Mouse (Mus musculus) midbrain, embryonic 16.5 days (tissue): ENCODE data around the gene Fscn1. TPM values are rescaled to one million over a fixed set of nuclear protein-coding genes. Genes with fewer than 3 reads are reported as not detected.

Experiments
- ATAC-seq: fragments of 200-750 bp; cut with Nextera tagmentation; 2 replicates; pipeline ENCODE4 v1.8.0; 2017; ENCODE audit warnings: moderate TSS enrichment
- H3K27ac ChIP-seq: fragments of 300-500 bp; sonication (generic); 2 replicates; pipeline ENCODE4 v1.5.1; 2014; ENCODE audit warnings: mild to moderate bottlenecking, low read length, mixed read lengths
- H3K27me3 ChIP-seq: fragments of 300-500 bp; sonication (generic); 2 replicates; pipeline ENCODE4 v1.6.1; 2014; ENCODE audit warnings: low read depth, low read length, mixed read lengths; ENCODE audit not compliant: control insufficient read depth, insufficient read depth
- H3K36me3 ChIP-seq: fragments of 300-500 bp; sonication (generic); 2 replicates; pipeline ENCODE4 v1.6.1; 2014; ENCODE audit warnings: mild to moderate bottlenecking, low read length, moderate library complexity, mixed read lengths; ENCODE audit not compliant: control insufficient read depth, insufficient read depth
- H3K4me1 ChIP-seq: fragments of 300-500 bp; sonication (generic); 2 replicates; pipeline ENCODE4 v1.6.1; 2014; ENCODE audit warnings: mild to moderate bottlenecking, low read length, mixed read lengths; ENCODE audit not compliant: control insufficient read depth, insufficient read depth
- H3K4me2 ChIP-seq: fragments of 300-500 bp; sonication (generic); 2 replicates; pipeline ENCODE4 v1.6.1; 2014; ENCODE audit warnings: mild to moderate bottlenecking, low read length, mixed read lengths
- H3K4me3 ChIP-seq: fragments of 300-500 bp; sonication (generic); 2 replicates; pipeline ENCODE4 v1.5.1; 2014; ENCODE audit warnings: low read depth, mild to moderate bottlenecking, low read length, moderate library complexity, mixed read lengths
- H3K9ac ChIP-seq: fragments of 300-500 bp; sonication (generic); 2 replicates; pipeline ENCODE4 v1.6.1; 2014; ENCODE audit warnings: low read depth, low read length, mixed read lengths
- H3K9me3 ChIP-seq: fragments of 300-500 bp; sonication (generic); replicated peaks from 2 replicates; pipeline ENCODE4 v1.6.1; 2014; ENCODE audit warnings: mild to moderate bottlenecking, low read length, mixed read lengths; ENCODE audit not compliant: control insufficient read depth, poor library complexity, severe bottlenecking
- WGBS: fragments of 180-500 bp; shearing (Covaris S2); extraction: QIAGEN DNeasy Blood & Tissue Kit; methylation state at CpG from one replicate; pipeline ENCODE4 v1.1.7; 2014; 5-methylcytosine and 5-hydroxymethylcytosine counted together
- polyA plus RNA-seq: library from polyadenylated mRNA; unstranded; fragments of >200 nt; fragmentation: Nextera tagmentation; extraction: Ambion mirVana; gene quantifications from 2 replicates; pipeline ENCODE4 v1.2.1, GENCODE M21; 2015

The Fscn1 gene
- polyA plus RNA-seq, 1 experiment from 2014 or later: 493 TPM

DNA sequence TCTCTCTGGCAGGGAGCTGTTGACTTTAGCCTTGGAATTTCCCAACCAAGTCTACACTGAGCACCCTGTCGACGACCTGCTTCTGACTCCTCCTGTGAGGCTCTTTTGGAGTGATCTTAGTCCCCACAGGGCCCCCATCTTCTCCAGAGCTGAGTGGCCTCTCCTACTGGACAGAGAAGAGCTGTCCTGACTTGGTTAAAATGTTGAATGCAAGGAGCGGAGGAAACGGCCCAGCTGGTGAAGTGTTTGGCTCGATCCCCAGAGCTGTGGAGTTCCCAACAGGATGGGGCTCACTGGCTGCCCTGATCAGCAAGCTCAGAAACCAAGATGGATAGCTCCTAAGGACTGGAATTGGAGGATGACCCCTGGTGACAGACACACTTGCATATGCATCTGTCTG, 16.4 kb downstream of the Fscn1 start:
- Histone ChIP-seq H3K9me3 (no peaks in the 10 kb centered on the region), H3K9ac (no peak overlapping the region), H3K4me1 (no peaks in the 10 kb centered on the region), H3K36me3 (peaks cover 16% of the 10 kb centered on the region), H3K4me2 (no peak overlapping the region), H3K27me3 (no peaks in the 10 kb centered on the region), H3K27ac (no peak overlapping the region), H3K4me3 (no peak overlapping the region)
- no peak for ATAC-seq
- 65% methylated on average over 5 of the region's 5 CpGs for WGBS

DNA sequence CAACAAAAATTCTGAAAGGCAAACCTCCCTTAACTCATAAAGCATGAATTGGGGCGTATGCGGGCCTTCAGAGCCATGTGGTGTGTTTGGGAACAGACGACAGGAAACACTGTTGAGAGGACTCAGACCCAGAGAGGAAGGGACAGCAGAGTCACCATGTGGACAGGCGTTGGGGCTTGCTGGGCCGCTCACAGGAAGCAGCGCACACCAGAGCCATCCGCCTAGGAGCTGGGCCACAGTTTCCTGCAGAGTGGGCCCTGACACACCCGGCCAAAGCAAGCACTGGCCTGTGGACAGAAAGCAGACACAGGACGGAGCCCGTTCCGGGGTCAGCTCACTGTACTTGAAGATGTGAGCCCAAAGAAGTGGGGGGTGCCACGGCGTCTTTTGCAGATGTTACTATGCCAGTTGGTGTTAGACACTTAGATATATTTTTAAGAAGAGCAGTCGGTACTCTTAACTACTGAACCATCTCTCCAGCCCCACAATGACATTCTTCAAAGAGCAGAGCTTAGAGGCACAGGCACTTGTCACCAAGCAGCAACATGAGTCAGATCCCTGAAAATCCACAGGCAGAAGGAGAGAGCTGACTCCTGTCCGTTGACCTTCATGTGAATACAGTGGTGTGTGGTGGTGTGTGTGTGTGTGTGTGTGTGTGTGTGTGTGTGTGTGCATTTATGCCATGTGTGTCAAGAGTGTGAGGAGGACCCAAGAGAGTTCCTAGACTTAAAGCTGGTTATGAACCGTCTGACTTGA, 22.1 kb downstream of the Fscn1 start:
- H3K27me3 ChIP-seq: no peaks in the 10 kb centered on the region
- no peak overlapping the region for H3K9ac ChIP-seq
- H3K4me3 ChIP-seq: no peak overlapping the region
- no peak overlapping the region for H3K4me2 ChIP-seq
- H3K9me3 ChIP-seq: no peaks in the 10 kb centered on the region
- 82% methylated on average over 16 of the region's 16 CpGs for WGBS
- H3K36me3 ChIP-seq: no peaks in the 10 kb centered on the region
- H3K27ac ChIP-seq: no peak overlapping the region
- no peak for ATAC-seq
- no peaks in the 10 kb centered on the region for H3K4me1 ChIP-seq

DNA sequence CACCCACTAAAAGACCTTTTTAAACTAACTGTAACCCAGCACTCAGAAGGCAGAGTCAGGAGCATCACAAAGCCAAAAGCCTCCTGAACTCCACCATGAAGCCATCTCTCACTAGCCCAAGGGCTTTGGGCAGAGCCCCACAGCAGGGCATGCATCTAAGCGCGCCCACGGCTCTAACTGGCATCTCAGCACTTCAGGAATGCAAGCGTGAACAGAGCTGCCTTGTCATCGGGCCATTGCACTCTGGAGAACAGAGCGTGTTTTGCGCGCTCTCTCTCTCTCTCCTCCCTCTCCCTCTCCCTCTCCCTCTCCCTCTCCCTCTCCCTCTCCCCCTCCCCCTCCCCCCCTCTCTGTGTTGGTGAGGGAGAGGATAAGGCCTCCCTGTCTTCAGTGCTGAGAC, 23.0 kb downstream of the Fscn1 start:
- ATAC-seq: no peak
- H3K4me2 ChIP-seq: no peak overlapping the region
- H3K4me1 ChIP-seq: no peaks in the 10 kb centered on the region
- H3K4me3 ChIP-seq: no peak overlapping the region
- H3K27ac ChIP-seq: no peak overlapping the region
- no peaks in the 10 kb centered on the region for H3K27me3 ChIP-seq
- no peaks in the 10 kb centered on the region for H3K36me3 ChIP-seq
- no peak overlapping the region for H3K9ac ChIP-seq
- H3K9me3 ChIP-seq: no peaks in the 10 kb centered on the region
- 54% methylated on average over 8 of the region's 8 CpGs for WGBS

DNA sequence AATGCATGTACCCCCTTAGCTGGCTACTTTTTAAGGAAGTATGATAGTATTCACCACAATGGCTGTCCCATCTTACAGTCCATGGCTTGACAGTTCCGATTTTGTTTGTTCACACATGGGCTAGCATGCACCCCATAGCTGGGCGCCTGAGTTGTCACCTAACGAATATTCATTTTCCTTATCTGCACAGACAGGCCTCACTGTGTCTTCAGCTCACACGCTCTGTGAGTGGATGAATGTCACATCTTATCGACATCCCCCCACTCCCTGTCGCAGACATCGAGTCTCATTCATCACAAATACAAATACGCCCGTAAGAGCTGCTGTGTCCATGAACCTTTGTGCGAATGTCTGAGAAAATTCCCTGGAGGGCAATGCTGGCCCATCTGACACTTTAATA, 24.1 kb downstream of the Fscn1 start:
- Histone ChIP-seq H3K4me3 (no peak overlapping the region), H3K27ac (no peak overlapping the region), H3K36me3 (no peaks in the 10 kb centered on the region), H3K4me2 (no peak overlapping the region), H3K9ac (no peak overlapping the region), H3K27me3 (no peaks in the 10 kb centered on the region), H3K4me1 (no peaks in the 10 kb centered on the region), H3K9me3 (no peaks in the 10 kb centered on the region)
- whole genome bisulfite sequencing: 67% methylated on average over 10 of the region's 10 CpGs
- no peak for ATAC-seq

DNA sequence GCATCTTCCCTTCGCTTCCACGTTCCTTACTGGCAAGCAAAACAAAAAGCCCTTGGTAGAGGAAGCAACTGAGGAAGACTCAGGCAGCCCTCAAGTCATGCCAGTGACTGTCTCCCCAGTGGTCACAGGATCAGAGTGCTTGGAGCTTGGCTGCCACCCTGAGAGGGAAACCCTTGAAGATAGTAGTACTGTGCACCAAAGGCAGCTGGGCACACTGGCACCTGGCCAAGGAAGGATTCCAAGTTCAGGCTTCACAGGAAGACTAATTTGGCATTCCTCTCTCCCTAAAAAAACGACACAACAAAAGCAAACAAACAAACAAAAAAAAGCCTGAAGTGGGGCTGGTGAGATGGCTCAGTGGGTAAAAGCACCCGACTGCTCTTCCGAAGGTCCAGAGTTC, 28.4 kb downstream of the Fscn1 start:
- no peak overlapping the region for H3K27ac ChIP-seq
- no peak overlapping the region for H3K9ac ChIP-seq
- 78% methylated on average over 5 of the region's 5 CpGs for WGBS
- H3K4me2 ChIP-seq: no peak overlapping the region
- ATAC-seq: no peak
- no peak overlapping the region for H3K4me3 ChIP-seq
- no peaks in the 10 kb centered on the region for H3K4me1 ChIP-seq
- no peaks in the 10 kb centered on the region for H3K9me3 ChIP-seq
- H3K27me3 ChIP-seq: no peaks in the 10 kb centered on the region
- H3K36me3 ChIP-seq: peaks cover 9% of the 10 kb centered on the region

DNA sequence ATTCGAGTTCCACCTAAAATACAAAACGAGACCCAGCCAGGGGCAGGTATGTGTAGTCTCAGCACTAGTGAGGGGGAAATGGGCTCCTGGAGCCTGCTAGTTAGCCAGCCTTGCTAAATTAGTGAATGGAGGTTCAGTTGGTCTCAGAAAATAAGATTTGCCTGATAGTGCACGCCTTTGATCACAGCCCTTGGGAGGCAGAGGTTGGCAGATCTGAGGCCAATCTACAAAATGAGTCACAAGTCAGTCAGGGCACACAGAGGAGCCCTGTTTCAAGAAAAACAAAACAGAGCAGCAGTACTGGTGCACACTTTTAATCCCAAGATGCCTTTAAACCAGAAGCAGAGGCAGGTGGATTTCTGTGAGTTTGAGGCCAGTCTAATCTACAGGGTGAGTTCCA, 29.0 kb downstream of the Fscn1 start:
- Histone ChIP-seq H3K9me3 (no peaks in the 10 kb centered on the region), H3K27me3 (no peaks in the 10 kb centered on the region), H3K4me3 (no peak overlapping the region), H3K27ac (no peak overlapping the region), H3K4me1 (no peaks in the 10 kb centered on the region), H3K9ac (no peak overlapping the region), H3K4me2 (no peak overlapping the region), H3K36me3 (peaks cover 9% of the 10 kb centered on the region)
- no peak for ATAC-seq
- 89% methylated on average over 3 of the region's 3 CpGs for WGBS

DNA sequence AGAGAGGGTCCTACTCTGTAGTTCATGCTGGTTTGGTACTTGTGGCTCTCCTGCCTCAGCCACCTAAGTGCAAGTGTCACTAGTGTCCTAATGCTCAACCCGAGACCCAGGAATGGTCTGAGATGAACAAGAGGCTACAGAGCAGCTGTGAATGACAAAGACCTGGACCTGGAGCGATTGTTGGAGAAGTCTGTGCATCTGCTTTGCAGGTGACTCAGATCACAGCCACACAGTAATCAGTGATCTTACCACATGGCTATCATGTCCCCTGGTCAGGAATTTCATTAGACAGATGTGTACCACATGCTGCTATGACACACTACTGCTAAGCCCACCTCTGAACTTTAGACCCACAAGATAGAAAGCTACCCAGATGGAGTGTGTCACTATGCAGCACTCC, 34.6 kb downstream of the Fscn1 start:
- peaks cover 9% of the 10 kb centered on the region for H3K36me3 ChIP-seq
- H3K9ac ChIP-seq: no peak overlapping the region
- H3K27me3 ChIP-seq: no peaks in the 10 kb centered on the region
- H3K4me2 ChIP-seq: no peak overlapping the region
- no peak for ATAC-seq
- no peaks in the 10 kb centered on the region for H3K4me1 ChIP-seq
- H3K27ac ChIP-seq: no peak overlapping the region
- WGBS: 96% methylated on average over 2 of the region's 2 CpGs
- no peak overlapping the region for H3K4me3 ChIP-seq
- H3K9me3 ChIP-seq: no peaks in the 10 kb centered on the region

DNA sequence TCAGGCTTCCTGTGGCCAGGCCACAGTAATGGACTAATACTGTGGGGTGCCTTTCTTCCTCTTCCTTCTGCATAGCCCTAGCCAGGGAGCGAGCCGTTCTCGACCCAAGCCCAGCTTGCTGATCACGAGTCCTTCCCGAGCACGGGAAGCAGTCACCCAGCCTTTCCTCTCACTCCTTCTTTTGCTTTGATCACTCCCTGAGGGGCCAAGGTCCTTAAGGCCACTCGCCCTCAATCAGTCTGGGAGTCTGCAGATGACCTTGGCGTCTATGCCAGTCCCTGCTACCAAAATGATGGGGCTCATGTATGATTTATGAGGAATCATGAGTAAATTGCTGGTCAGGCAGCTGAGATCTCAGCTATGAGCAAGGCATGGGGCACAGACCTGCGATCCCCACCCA, 37.4 kb downstream of the Fscn1 start:
- Histone ChIP-seq H3K27ac (peak overlapping the region; percentile 14; the same call in 1 of the 2 replicates), H3K9ac (no peak overlapping the region), H3K4me3 (no peak overlapping the region), H3K27me3 (no peaks in the 10 kb centered on the region), H3K36me3 (peaks cover 2% of the 10 kb centered on the region; the same call in 1 of the 2 replicates), H3K4me2 (no peak overlapping the region), H3K4me1 (peaks cover 5% of the 10 kb centered on the region; the same call in 1 of the 2 replicates), H3K9me3 (no peaks in the 10 kb centered on the region)
- no peak for ATAC-seq
- 82% methylated on average over 9 of the region's 9 CpGs for WGBS

DNA sequence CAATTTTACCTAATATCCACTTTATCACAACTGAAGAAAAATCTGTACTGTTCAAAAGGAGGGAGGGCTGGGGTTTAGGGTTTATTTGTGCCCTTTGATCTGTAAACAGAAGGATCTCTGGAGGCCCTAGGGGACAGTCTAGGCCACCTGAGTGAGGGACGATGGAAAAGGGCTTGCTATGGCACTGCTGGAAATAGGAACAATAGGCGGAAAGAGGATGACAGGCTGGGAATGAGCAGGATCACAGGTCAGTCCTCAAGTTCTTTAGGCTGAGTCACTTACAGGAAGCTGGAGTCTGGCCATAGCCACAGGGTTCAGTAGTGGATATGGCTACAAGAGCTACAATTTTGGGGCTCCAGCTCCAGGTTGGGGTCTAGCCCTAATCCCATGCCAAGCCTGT, 38.0 kb downstream of the Fscn1 start:
- H3K9ac ChIP-seq: no peak overlapping the region
- no peak overlapping the region for H3K4me3 ChIP-seq
- H3K36me3 ChIP-seq: no peaks in the 10 kb centered on the region
- no peaks in the 10 kb centered on the region for H3K27me3 ChIP-seq
- ATAC-seq: no peak
- H3K4me1 ChIP-seq: peaks cover 5% of the 10 kb centered on the region; the same call in 1 of the 2 replicates
- no peak overlapping the region for H3K27ac ChIP-seq
- H3K9me3 ChIP-seq: no peaks in the 10 kb centered on the region
- WGBS: 51% methylated on average over 2 of the region's 2 CpGs
- no peak overlapping the region for H3K4me2 ChIP-seq
